Mouse (Mus musculus): ENCODE measurements around the gene Syce2.

The Syce2 gene

GRCm38 (mm10) chr8:84844397-84845070 is 27.4 kb upstream of the Syce2 start:
- WGBS, result 66% methylated on average over 9 of the region's 9 CpGs

DNA sequence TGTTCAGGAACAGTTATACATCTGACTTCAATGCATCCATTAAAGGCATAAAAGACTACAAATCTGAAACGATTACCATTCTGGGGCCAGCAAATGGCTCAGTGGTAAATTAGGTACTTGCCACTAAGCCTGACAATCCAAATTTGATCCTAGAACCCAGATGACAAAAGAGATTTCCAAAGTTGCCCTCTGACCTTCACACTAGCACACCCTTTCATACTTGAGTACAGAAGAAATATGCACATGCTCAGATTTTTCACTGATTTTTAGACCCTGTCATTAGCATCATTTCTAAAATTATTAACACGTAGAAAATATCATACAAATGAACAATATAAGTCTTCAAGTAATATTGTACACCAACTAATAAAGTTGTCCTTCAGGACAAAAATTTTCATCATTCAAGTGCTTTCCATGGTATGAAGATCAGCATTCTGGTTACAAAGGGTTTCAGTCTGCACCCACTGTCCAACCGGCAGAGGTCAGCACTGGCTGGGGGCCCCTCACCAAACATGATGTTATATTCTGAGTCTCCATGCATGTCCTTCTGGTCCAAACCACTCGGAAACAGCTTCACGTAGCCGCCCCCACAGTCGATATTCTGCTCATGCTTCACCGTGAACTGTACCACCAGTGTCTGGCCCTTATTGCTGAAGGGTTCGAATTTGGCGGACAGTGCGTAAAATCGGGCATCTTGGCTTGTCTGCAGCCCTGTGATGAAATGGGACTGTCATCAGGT is 26.4 kb upstream of the Syce2 start:
- WGBS, result 5% methylated on average over 12 of the region's 12 CpGs

GRCm38 (mm10) chr8:84846094-84846721 is 25.7 kb upstream of the Syce2 start:
- under 1% methylated on average over 30 of the region's 30 CpGs for WGBS

- WGBS, result under 1% methylated on average over 55 of the region's 55 CpGs
Measured at GRCm38 (mm10) chr8:84846722-84847572, 25.0 kb upstream of the Syce2 start, which contains the start of gene Calr. Gene Calr (minus strand): TSS chr8:84846934.

DNA sequence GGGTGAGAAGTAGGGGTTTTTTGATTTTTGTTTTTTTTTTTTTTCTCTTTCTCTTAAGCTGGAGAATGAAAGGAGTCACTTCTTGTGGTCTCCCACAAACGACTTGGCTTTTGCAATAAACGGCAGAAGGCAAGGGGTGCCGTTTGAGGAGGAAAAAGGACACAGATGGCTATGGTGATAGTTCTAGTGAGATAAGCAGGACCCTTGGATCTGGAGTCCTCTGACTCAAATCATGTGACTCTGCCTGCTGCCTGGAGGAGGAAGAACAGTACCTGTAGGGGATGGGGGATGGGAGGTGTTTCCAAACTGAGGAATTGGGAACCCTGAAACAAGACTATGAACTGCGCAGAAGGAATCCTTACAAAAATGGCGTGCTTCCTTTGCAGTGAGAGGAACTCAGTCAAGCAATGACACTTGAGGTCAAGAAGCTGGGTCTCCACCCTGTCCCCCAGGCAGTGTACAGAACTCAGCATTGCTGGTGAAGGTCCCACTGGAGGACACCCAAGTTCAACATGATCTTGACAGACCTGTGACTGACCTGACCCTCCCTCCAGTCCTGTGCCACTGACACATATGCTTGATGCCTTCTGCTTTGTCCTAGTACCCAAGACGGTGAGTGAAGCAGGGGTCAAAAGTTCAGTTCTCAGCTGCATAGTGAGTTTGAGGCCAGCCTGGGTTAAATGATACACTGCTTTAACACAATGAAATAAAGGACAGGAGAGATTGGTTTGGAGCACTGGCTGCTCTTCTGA is 24.1 kb upstream of the Syce2 start:
- WGBS, result 36% methylated on average over 6 of the region's 6 CpGs

GRCm38 (mm10) chr8:84856434-84856833 is 15.5 kb upstream of the Syce2 start:
- WGBS, result 92% methylated on average over 3 of the region's 3 CpGs

- under 1% methylated on average over 39 of the region's 39 CpGs for WGBS
Measured at GRCm38 (mm10) chr8:84856864-84857441, 15.0 kb upstream of the Syce2 start, which contains the start of gene Farsa. Gene Farsa (plus strand): TSS chr8:84856989.

DNA sequence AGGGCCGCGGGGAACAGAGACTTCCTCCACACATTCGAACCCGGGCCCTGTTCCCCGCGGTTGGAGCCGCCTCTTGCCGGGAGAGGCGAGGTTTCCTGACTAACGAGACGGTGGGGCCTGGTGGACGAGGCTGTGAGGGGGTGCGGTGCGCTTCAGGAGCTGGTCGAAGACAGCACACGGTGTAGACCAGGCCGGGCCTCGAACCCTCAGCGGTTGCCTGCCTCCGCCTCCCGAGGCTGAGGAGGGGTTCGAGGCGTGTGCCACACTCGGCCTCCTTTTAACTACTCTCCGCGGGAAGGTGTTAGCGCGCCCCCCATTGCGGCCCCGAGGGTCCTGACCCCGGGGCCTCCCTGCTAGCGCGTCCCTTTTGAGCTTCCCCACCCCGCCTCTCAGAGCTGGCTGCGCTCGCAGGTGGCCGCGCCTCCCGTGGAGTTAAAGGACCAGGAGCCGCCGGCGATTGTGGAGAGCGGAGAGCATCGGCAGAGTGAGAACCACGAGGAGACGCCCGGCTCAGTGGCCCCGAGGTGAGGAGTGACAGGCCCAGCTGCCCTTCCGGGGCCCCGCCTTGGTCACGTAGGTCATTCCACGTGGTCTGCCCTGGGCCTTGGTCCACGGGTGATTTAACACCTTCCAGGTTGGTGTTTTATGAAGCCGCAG is 526 bp downstream of the Syce2 start:
- WGBS, result 5% methylated on average over 54 of the region's 54 CpGs

GRCm38 (mm10) chr8:84873016-84873415 is 1.1 kb downstream of the Syce2 start:
- WGBS, result 90% methylated on average over 4 of the region's 4 CpGs

- WGBS, result 95% methylated on average over 3 of the region's 3 CpGs
Measured at GRCm38 (mm10) chr8:84874339-84874738, 2.4 kb downstream of the Syce2 start.

- WGBS, result 70% methylated on average over 3 of the region's 3 CpGs
Measured at GRCm38 (mm10) chr8:84877297-84878035, 5.6 kb downstream of the Syce2 start.

- 89% methylated on average over 1 of the region's 1 CpGs for WGBS
Measured at GRCm38 (mm10) chr8:84878915-84879314, 7.0 kb downstream of the Syce2 start.

DNA sequence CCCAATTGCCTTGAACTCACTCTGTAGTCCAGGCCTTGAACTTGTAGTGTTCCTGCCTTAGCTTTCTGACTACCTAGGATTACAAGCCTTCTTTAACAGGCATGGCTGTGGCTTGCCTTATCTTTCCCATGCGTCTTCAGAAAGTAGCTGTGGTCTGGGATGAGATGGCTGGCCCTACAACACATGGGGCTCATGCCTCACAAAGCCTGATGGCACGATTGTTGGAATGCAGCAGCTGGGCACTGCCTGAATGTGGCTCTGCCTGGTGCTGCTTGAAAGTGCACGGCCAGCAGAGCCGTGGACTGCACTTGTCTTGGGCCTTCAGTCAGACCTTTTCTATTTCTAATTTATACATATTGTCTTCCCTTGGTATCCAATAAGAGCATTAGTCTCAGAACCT is 12.8 kb downstream of the Syce2 start:
- 85% methylated on average over 4 of the region's 4 CpGs for WGBS

DNA sequence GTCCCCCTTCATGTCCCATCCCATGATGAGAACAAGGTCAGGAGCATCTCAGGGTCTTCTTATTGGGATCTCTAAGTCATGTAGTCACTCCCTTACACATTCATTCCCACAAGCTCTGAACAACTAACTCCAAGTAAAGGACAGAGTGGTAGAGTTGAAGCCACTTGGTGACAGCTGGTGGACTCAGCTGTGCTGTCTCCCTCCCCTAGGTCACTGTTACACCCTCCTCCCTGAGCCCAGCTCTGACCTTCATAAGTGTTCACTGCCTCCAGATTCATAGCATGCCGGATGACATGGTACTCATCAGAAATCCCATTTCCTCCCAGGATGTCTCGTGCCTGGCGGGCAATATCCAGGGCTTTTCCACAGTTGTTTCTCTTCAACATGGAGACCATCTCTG is 16.4 kb downstream of the Syce2 start:
- 94% methylated on average over 3 of the region's 3 CpGs for WGBS

- WGBS, result 95% methylated on average over 1 of the region's 1 CpGs
Measured at GRCm38 (mm10) chr8:84889141-84889540, 17.2 kb downstream of the Syce2 start.

- 10% methylated on average over 31 of the region's 31 CpGs for WGBS
Measured at GRCm38 (mm10) chr8:84892993-84893708, 21.2 kb downstream of the Syce2 start.

- WGBS, result under 1% methylated on average over 11 of the region's 11 CpGs
Measured at GRCm38 (mm10) chr8:84893709-84894134, 21.8 kb downstream of the Syce2 start, which contains the start of gene Gcdh. Gene Gcdh (minus strand): TSS chr8:84893921.

DNA sequence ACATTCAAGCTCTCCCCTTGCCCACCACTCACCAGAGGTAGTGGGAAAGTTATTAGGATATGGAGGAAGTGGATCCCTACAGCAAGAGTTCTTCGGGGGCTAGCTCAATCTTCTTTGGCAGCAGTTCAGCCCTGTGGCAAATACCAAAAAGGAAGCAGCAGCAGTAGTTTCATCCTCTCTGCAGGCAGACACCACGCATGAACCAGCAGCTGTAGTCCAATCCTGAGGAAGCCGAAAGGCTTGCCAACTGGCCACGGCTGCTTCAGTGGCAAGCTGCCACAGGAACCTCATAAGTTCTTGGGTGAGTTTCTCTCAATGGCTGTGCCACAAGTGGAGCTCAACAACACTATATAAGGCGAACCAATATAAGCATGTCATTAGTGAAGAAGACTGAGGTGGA is 24.1 kb downstream of the Syce2 start:
- WGBS, result 69% methylated on average over 5 of the region's 5 CpGs

DNA sequence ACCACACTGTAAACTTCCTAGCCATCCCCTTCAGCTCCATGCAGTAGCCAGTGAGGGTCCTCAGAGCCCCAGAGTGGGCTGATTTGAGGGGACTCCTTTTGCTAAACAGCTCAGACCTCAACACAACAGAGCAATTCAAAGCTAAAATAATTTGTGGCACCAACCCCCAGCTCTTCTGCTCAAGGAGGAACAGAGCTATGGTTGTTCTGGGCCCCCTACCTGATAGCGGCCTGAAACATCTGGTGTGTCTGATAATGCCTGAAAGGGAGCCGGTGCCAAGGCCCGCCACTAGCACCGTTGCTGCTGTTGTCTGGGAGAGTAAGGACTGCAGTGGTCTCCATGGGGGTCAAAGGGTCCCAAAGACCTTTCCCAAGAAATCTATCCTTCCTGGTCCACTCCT is 29.2 kb downstream of the Syce2 start:
- 74% methylated on average over 4 of the region's 4 CpGs for WGBS
